Mouse (Mus musculus) left cerebral cortex, postnatal 14 days (tissue): ENCODE measurements around the gene Gprc5d. TPM values are rescaled to one million over a fixed set of nuclear protein-coding genes. Genes with fewer than 3 reads are reported as not detected.
A peak's percentile ranks its signal among the peaks of the same experiment; 100 is the strongest.

ENCODE experiments used
- DNase-seq, 2 experiments: peaks; one replicate each; pipeline ENCODE4 v3.0.0; 2021 to 2022; ENCODE audit warnings: low spot score in 2 of 2, mixed read lengths in 1 of 2
- intact Hi-C: fragments of 180-260 bp; cut with DNase I; formaldehyde crosslinking; loops from one replicate; pipeline ENCODE4 v1.15.1; 2025
- long read RNA-seq, 2 experiments: library from polyadenylated mRNA; stranded (forward); transcript quantifications; one replicate each; pipeline ENCODE4 v2.0.0; 2021
- total RNA-seq, 2 experiments: library from RNA; stranded (reverse); gene quantifications; 2 replicates each; pipeline ENCODE4 v1.2.3; 2021

The Gprc5d gene
- not detected for total RNA-seq
- long read RNA-seq, experiment 1, partial matches to known transcripts = 0 of 1 reads
- long read RNA-seq, experiment 1, other reads (novel, unspliced or antisense) = 1 of 1 reads
- long read RNA-seq, experiment 2 = 0 reads

GRCm38 (mm10) chr6:135118183-135118582 lies at the start of gene Gprc5d:
Gprc5d (minus strand) TSS chr6:135118283.
- intact Hi-C loops = no loop called here

GRCm38 (mm10) chr6:135166712-135167111 lies 48.6 kb upstream of the Gprc5d start:
- DNase-seq = no peak
- intact Hi-C loops = no loop called here

More at GRCm38 (mm10) chr6:135118183-135118582, at the start of gene Gprc5d:
- DNase-seq = no peak

DNA sequence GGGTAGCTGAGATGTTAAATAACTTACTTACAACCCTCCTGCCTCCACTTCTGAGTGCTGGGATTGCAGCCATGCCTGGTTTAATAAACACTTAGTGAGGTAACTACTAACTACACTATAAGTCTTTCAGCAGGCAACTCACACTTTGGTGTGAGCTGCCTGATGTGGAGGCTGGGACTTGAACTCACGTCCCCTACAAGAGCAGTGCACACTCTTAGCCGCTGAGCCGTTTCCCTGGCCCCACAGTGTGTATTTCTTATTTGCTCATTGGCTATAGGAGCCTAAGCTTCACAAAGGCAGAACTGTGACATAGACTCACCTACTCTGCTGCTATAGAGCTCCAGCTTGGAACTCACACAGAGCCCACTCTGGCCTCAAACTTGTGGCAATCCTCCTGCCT lies 48.2 kb upstream of the Gprc5d start:
- intact Hi-C loops = no loop called here
- no peak for DNase-seq

DNA sequence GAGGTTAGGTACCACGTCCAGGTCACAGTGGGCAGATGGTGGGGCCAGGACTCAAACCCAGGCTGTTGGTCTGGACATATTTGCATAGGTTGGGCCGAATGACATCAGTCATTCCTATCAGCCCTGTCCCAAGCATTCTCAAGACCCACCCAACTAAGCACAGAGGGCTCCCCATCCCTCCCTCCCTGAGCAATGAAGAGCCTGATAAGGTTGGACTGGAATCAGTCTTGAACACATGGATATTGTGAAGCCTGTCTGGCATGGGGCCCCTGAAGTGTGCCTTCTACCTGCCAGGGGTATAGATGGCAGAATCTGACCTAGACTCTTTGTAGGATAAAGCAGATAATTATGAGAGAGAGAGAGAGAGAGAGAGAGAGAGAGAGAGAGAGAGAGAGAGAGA lies 47.6 kb upstream of the Gprc5d start:
- no peak for DNase-seq
- intact Hi-C loops = no loop called here

- intact Hi-C loops = no loop called here
- no peak for DNase-seq
These were observed 47.1 kb upstream of the Gprc5d start for GRCm38 (mm10) chr6:135165191-135165590.

GRCm38 (mm10) chr6:135162861-135163260 lies 44.8 kb upstream of the Gprc5d start:
- intact Hi-C loops = no loop called here
- no peak for DNase-seq

DNA sequence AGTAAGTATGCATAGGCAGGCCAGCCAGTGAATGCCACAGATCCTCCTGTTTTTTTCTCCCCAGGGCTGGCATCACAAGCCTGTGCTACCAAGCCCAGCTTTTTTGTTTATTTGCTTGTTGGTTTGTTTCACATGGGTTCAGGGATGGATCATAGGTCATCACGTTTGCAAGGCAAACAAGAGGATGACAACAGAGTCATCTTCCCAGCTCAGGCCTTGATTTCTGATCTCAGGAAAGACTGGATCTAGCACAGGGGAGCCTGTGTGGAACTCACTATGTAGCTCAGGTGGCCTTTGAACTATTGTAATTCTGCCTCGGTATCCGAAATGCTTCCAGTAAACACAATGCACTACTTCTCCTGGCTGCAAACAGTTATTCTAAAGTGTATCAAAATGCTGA lies 44.2 kb upstream of the Gprc5d start:
- intact Hi-C loops = no loop called here
- no peak for DNase-seq

DNA sequence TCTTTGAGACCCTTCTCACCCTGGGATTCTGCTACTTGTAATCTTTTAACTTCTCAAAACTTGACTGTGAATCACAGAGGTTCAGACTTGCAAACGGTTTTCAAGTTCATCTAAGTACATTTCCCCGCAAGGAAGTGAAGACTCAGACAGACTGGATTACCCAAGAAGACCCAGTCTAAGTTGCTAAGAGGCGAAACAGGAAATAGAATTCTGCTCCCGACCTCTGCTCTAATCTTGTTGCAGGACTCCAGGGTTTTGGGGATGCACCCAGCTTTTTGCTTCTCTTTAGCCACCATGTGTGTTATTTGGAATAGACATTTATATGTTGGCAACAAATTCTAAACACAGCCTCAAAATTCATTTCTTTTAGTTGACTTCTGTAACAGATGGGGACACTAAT lies 43.3 kb upstream of the Gprc5d start:
- intact Hi-C loops = no loop called here

GRCm38 (mm10) chr6:135158509-135158908 lies 40.4 kb upstream of the Gprc5d start:
- no peak for DNase-seq
- intact Hi-C loops = no loop called here

More for the DNA sequence above, 43.3 kb upstream of the Gprc5d start:
- DNase-seq = no peak

GRCm38 (mm10) chr6:135157496-135157895 lies 39.4 kb upstream of the Gprc5d start:
- DNase-seq = no peak
- intact Hi-C loops = no loop called here

DNA sequence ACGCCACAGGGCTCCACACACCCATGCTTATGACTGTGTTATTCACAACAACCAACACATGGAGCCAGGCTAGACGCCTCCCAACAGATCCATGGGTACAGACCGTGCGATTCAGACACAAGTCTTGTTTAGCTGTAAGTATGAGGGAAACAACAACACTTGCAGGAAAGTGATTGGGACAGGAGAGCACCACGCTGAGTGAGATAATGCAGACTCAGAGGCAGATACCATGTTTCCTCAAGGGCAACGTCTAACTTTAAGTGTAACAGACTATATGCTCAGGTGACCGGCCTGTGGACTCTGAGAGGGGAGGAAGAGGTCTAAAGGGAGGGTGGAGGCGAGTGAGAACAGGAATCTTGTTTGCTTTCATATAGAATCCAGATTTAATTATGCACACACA lies 38.5 kb upstream of the Gprc5d start:
- DNase-seq = no peak
- intact Hi-C loops = no loop called here

- peak in 1 of 2 experiments; percentile 24 for DNase-seq
- intact Hi-C loops = loop anchor here (5.0 kb wide), 1 partner anchor 79 kb away; no protein-coding TSS in a partner anchor
These were observed 35.6 kb upstream of the Gprc5d start for GRCm38 (mm10) chr6:135153719-135154118.

DNA sequence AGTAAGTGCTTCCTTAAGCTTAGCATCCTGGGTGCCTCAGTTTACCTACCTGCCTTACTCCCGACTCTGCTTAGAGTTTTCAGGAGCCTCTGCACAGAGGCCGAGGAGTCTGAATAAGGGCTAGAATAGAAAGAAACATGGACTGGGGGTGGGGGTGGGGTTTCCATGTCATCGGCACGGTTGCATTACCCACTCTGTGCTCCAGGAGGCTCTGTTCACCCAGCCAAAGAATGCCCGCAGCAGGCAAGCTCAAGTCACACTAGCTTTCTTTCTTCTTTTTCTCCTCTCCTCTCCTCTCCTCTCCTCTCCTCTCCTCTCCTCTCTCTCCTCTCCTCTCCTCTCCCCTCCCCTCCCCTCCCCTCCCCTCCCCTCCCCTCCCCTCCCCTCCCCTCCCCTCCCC lies 32.2 kb upstream of the Gprc5d start:
- peak; percentile 25 to 40 for DNase-seq
- intact Hi-C loops = loop anchor here (5.0 kb wide), 1 partner anchor 82 kb away; no protein-coding TSS in a partner anchor

GRCm38 (mm10) chr6:135149722-135150121 lies 31.6 kb upstream of the Gprc5d start:
- intact Hi-C loops = loop anchor here (5.0 kb wide), 2 partner anchors 83 to 228 kb away; no protein-coding TSS in a partner anchor
- DNase-seq = no peak

GRCm38 (mm10) chr6:135149175-135149574 lies 31.1 kb upstream of the Gprc5d start:
- no peak for DNase-seq
- intact Hi-C loops = loop anchor here (5.0 kb wide), 1 partner anchor 228 kb away; no protein-coding TSS in a partner anchor

DNA sequence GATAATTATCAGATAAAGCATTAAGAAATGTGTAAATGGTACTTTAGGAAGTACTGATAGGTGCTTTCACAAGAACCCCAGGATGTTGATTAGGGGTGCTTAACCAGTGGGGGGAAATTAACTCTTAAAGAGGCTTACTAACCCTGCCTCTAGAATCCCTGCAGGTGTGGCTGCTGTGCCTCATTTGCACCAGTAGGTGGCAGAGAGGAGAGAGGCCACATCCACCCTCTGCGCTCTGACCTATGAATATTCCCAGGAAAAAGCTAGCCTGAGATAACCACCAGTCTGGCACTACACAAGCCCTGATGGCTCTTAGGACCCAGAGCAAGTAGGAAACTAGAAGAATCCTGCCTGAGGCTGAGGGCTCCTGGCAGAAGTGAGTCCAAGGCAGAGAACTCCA lies 30.4 kb upstream of the Gprc5d start:
- intact Hi-C loops = loop anchor here (5.0 kb wide), 1 partner anchor 229 kb away; no protein-coding TSS in a partner anchor
- DNase-seq = no peak

DNA sequence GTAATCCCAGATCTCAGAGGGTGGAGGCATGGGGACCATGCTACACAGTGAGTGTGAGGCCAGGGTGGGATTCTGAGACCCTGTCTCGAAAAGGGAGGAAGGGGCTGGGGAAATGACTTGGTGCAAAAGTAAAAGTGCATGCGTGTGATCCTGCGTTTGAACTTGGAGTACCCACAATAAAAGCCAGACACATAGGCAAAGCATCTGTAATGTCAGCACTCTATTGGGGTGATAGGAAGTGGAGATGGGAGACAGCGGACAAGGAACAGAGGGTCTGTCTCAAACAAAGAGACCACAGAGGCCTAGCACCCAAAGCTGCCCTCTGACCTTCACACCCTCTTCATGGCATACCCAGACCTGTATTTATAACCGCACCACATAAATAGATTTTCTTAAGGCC lies 27.9 kb upstream of the Gprc5d start:
- no peak for DNase-seq
- intact Hi-C loops = loop anchor here (5.0 kb wide), 1 partner anchor 231 kb away; no protein-coding TSS in a partner anchor

DNA sequence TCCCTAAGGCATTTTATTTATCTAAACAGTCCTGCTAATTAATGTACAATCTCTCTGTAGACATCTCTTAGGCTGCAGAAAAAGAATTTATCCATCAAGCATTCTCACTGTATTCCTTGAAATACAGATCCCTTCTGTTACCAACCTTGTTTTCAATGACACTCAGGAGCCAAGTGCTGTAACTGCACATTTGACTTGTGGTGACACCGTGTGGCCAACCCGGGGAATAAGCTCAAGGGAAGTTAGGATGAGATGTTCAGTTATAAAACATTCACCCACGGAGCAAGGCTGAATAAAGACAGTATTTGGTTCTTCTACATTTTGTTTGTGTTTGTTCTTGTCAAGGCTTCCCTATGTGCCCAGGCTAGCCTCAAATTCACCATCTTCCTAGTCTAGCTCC lies 26.4 kb upstream of the Gprc5d start:
- intact Hi-C loops = loop anchor here (1.0 to 5.0 kb wide), 2 partner anchors 57 to 117 kb away; no protein-coding TSS in a partner anchor

DNA sequence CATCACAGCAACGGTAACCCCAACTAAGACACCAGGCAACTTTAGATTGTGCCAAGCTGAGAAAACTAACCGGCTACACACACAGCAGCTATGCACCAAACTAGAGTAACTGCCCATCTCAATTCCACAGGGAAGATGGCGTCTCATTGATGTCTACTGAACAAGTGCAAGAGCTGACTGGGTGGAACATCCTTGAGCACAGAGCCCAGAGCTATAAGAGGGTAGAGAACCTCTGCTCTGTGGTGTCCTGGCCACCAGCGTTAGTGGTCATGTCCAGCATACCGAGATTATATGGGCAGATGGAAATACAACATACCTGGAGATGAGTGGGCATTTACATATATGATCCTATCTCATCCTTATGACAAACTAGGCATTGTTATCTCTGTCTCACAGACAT lies 25.1 kb upstream of the Gprc5d start:
- intact Hi-C loops = loop anchor here (5.0 kb wide), 1 partner anchor 116 kb away; no protein-coding TSS in a partner anchor
- no peak for DNase-seq

More for the DNA sequence above, 26.4 kb upstream of the Gprc5d start:
- peak; percentile 58 to 59 for DNase-seq

DNA sequence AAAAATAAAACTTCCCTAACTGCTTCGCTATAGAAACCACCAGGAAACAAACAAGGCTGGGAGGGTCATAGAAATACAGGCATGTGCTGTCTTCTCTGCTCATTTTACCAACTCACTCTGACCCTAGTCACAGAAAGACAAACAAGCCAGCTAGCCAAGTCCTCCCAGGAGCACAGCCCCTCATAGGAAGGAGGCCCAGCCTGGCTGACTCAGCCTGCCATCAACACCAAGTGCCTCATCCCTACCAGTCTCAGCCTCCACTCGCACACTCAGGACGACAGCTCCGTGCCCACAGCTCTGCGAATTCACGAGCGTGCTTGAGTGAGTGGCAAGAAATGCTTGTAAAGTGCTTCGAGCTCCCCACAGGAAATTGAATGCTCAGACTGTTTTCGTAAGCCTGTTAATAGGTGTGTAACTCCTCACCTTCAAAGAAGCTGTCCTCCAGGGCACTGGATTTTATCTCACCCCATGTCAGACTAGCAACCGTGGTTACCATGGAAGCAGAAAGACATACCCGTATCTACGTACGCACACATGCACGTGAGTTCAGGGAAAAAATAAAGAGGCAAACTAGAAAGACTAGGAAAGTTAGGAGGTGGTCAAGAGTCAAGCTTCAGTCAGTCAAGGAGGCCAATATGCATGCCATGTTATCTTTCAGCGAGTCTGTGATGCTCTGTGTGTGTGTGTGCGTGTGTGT lies 23.5 kb upstream of the Gprc5d start:
- intact Hi-C loops = loop anchor here (5.0 kb wide), 1 partner anchor 114 kb away; no protein-coding TSS in a partner anchor
- peak in 1 of 2 experiments; percentile 40 for DNase-seq

GRCm38 (mm10) chr6:135138746-135139145 lies 20.7 kb upstream of the Gprc5d start:
- intact Hi-C loops = no loop called here
- no peak for DNase-seq
